Mouse (Mus musculus): ENCODE results near the gene Gm27027. TPM values are rescaled to one million over a fixed set of nuclear protein-coding genes. Genes with fewer than 3 reads are reported as not detected.

Gm27027 gene
- polyA plus RNA-seq, 1 experiment, result not detected

DNA sequence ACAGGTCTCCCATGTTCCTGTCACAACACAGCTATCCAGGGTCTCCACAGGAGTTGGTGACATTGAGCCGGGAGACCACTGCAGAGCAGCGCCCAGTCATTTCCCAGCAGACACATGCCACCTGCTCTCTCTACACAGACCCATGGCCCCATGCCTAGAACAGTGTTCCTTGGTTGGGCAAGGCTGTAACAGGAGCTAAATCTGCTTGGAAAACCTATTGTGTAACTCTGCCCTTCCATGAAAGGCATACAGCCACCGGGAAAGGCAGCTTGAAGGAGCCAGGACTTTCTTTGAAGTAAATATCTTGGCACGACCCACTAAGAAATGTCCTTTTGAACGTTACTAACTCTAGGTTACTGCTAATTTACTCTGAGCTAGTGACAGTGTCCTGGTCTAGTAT lies 86.4 kb downstream of the Gm27027 start:
- 0 out of 2 replicates have a peak overlapping the region, but pooled peaks have one; percentile 5 for H3K27ac ChIP-seq (ENCODE audit: insufficient read depth, low read length)
- H3K4me3 ChIP-seq (ENCODE audit: insufficient read depth, low read length), result no peak overlapping the region
- peaks cover 7% of the 10 kb centered on the region; the same call in 1 of the 2 replicates for H3K4me1 ChIP-seq (ENCODE audit: control insufficient read depth, insufficient read depth, low read length)
- no peak for TF ChIP-seq POLR2A (IDR thresholded peaks at IDR 0.05; ENCODE audit: extremely low read depth, insufficient read depth, low read length)
- no peak for TF ChIP-seq CTCF (IDR thresholded peaks at IDR 0.05; ENCODE audit: extremely low read depth, insufficient read depth, low read length)

DNA sequence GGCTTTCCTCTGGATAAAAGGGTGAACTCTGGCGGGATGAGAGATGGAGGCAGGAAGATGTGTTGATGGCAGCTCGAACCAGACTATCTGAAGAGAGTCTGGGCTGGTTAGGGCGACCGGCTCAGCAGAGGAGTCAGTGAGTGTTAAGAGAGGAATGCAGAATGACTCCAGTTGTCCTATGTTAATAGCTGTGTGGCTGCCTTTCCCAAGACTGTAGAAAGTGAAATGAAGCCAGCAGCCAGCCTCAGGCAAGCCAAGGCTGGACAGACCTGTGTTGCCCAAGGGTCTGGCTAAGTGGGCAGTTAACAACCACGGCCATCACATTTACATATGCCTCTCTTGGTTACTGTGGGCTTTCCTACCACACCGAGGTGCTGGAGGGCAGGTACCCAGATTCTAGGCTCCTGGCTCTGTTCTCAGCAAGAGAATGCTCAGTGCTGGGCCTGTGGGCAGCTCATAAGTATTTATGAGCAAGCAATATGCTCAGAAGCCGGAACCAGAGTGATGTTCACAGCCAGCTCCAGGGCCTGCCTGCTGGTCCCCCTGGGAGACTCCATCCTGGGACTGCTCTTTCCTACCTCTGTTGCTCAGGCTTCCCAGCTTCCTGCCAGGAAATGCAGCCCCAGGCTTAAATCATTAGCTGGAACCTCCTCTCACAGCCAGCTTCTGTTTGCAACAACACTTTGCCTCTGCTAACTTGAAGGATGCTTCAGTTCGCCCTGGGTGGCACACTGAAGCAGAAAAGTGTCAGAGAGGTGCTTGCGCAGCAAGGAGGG lies 88.4 kb downstream of the Gm27027 start:
- Histone ChIP-seq H3K4me3 (ENCODE audit: insufficient read depth, low read length) (no peak overlapping the region), H3K4me1 (ENCODE audit: control insufficient read depth, insufficient read depth, low read length) (peaks cover 13% of the 10 kb centered on the region), H3K27ac (ENCODE audit: insufficient read depth, low read length) (no peak overlapping the region)
- TF ChIP-seq POLR2A (IDR thresholded peaks at IDR 0.05; ENCODE audit: extremely low read depth, insufficient read depth, low read length), result no peak
- TF ChIP-seq CTCF (IDR thresholded peaks at IDR 0.05; ENCODE audit: extremely low read depth, insufficient read depth, low read length), result no peak

Other genes with a start within 250 kb of the Gm27027 start
- gene Ext2, start 173.8 kb downstream of the Gm27027 start, polyA plus RNA-seq (2012; rRNA removed), result 32.1 and 34.6 TPM in 2 replicates
- 7.3 and 8.8 TPM in 2 replicates for gene Accs, start 146.4 kb downstream of the Gm27027 start, polyA plus RNA-seq (2012; rRNA removed)
- 0.68 and 0.77 TPM in 2 replicates for gene Accsl, start 127.2 kb downstream of the Gm27027 start, polyA plus RNA-seq (2012; rRNA removed)
- gene Gm13889, start 39.2 kb downstream of the Gm27027 start, polyA plus RNA-seq (2012; rRNA removed), result 36.7 and 39.6 TPM in 2 replicates
- 45.9 and 51.3 TPM in 2 replicates for gene Alkbh3, start 14.5 kb upstream of the Gm27027 start, polyA plus RNA-seq (2012; rRNA removed)
- gene Hsd17b12, start 161.6 kb upstream of the Gm27027 start, polyA plus RNA-seq (2012; rRNA removed), result 65.0 and 65.5 TPM in 2 replicates

Data from cortical plate, adult 2 months (tissue).